Mouse (Mus musculus) cerebellum, adult 8-10 months (tissue): ENCODE data around the gene Lysmd1.
"Not testable (repeated sequence)": the region's sequence is repeated elsewhere in the genome, so short reads cannot be mapped to it uniquely, and the experiment has no call there.

ENCODE experiments used
- DNase-seq: peaks from one replicate; pipeline ENCODE4 v3.0.0; 2022

The Lysmd1 gene

GRCm38 (mm10) chr3:95133680-95134101 lies at the start of gene Lysmd1, which contains the start of gene Scnm1:
TSS of gene Lysmd1 (plus strand) at chr3:95134088.
TSS of gene Scnm1 (minus strand) at chr3:95134011.
- peak; percentile 87 for DNase-seq

DNA sequence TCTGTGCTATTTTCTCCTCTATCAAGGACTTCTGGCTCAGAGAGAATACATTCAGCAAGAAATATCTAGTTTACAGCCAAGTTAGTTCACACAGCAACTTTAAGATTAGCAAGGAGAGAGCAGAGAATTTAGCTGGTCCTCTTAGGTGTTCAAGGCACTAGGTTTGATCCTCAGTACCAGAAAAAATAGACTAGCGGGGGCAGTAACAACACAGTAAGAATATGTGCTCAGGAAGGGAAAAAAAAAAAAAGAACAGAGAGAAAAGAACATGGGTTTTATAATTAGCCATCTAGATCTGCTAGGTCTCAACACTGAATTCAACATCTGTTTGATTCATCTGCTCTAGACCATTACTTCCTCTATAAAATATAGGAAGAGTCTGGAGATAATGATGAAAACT lies 45.8 kb upstream of the Lysmd1 start:
- DNase-seq: no peak

- no peak for DNase-seq
Observed at GRCm38 (mm10) chr3:95100854-95101253, 33.0 kb upstream of the Lysmd1 start.

DNA sequence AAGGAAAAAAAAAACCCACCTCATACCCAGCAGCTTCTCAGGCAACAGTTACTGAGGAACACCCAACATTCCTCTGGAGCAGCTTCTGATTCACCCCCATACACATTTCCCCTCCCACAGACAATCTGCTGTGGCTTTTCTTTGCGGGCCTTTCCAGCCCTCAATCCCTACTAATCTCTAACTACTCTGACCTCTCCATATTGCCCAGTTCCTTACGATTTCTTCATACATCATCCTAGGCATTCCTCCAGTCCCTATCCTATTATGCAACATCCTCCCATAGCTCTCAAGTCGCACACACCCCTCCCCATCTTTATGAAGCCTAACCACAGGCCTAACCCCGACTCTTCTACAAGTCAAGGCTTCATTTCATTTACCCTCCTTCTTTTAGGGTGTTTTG lies 28.8 kb upstream of the Lysmd1 start:
- no peak for DNase-seq

GRCm38 (mm10) chr3:95105586-95106337 lies 28.1 kb upstream of the Lysmd1 start:
- DNase-seq: no peak

DNA sequence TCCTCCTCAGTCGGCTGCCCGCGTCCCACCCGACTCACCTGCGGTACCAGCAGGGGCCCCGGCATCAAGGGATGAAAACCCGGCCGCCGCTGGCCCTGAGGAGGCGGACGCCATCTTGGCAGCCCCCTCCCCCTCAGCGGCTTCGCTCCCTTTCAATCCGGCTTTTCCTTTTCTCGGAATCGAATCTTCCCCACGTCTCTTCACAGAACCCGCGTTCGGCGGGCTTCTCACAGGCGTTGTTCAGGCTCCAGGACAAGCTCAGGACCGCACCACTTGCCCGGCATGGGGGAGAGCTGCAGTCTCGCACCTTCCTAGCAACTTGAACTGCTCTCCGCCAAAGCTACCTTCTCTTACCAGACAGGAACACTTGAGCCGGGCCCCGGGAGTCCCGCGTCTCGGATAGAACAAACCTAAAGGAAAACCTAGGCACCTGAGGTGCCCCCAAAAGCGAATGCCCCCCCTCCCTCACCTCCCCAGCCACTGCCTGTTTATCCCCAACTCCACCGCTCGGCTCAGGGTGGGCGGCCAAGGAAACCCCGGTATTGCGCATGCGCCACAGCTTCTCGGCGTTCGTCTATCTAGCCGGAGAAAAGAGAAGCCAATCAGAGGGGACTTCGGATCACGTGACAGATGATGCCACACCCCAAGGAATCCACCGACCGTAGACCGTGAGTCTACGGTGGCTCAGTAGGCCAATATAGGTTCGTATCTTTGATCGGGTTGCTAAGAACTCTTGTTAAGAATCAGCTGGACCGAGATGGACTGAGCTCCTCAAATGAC lies 27.4 kb upstream of the Lysmd1 start, which contains the start of gene Pip5k1a:
Pip5k1a (minus strand) TSS at position 593 of the 780 bp plus-strand sequence.
- peak; percentile 94 for DNase-seq

DNA sequence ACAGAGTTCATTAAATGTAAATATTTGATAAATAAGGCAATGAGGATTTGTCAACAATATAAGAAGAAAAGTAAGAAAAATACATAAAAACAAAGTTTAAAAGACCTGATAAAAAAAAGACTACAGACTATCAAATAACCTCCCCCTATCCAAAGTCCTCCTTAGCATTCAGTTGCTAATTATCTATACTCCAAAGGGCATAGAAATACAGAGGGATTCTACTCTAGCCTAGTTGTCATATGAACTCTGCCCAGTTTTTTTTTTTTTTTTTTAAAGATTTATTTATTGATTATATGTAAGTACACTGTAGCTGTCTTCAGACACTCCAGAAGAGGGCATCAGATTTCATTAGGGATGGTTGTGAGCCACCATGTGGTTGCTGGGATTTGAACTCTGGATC lies 26.6 kb upstream of the Lysmd1 start:
- not testable (repeated sequence) for DNase-seq

DNA sequence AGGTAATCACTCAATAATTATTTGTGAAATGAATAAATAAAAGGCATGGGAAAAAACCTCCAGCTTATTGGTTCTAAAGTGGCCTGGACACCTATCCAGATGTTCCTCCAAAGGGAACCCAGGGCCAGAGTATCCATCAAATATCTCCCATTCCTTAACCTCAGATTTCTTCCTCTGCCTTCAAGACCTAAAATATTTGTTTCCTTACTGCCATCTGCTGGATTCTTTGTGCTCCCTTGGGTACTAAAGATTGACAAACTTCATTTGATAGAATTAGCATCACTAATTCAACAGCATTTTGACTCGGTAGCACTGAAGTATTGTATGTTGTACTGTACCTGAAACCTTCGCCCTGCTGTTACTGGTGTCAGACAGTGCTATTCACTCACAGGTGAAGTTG lies 26.0 kb upstream of the Lysmd1 start:
- no peak for DNase-seq

- DNase-seq: peak; percentile 82
Observed at GRCm38 (mm10) chr3:95110911-95111726, 22.8 kb upstream of the Lysmd1 start, which contains the start of gene Vps72. TSS of gene Vps72 (plus strand) at chr3:95111022.

GRCm38 (mm10) chr3:95112760-95113159 lies 21.1 kb upstream of the Lysmd1 start:
- no peak for DNase-seq

GRCm38 (mm10) chr3:95117751-95118150 lies 16.1 kb upstream of the Lysmd1 start:
- no peak for DNase-seq

DNA sequence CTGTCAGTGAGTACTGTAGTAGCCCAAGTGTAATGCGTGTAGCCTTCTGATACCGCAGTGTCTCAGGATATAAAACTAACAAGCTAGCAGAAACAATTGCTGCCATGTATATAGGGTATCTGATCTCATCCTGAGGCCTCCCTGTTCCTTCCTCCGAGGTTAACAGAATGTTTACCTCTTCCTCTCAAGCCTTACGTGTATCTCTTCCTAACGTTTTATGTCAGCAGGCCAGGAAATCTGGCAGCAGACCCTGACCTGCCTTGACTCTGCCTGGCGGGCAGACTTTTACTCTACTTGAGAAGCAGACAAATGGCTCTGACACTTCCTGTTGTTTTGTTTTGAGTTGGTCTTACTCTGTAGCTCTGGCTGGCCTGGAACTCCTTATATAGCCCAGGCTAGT lies 12.3 kb upstream of the Lysmd1 start:
- DNase-seq: no peak

DNA sequence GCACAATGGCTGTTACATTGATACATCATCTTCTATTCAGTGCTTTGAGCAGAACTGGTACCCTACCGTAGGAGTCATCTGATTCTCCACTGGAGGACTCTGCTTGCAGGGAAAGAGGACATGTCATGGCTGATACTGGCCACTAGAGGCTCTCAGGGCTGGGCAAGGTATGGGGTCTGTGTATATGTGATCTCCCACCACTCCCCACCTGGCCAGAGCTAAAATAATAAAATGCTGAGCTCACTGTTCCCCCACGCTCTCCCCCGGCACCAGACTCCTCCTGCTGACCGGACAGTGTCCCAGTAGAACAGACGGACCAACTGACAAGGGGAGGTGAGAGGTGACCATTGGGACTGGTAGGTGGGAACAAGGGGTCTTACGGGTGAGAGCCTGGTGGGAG lies 9.6 kb upstream of the Lysmd1 start, which contains the start of gene Tmod4:
Tmod4 (plus strand) TSS at position 231 of the 400 bp plus-strand sequence.
- DNase-seq: no peak

DNA sequence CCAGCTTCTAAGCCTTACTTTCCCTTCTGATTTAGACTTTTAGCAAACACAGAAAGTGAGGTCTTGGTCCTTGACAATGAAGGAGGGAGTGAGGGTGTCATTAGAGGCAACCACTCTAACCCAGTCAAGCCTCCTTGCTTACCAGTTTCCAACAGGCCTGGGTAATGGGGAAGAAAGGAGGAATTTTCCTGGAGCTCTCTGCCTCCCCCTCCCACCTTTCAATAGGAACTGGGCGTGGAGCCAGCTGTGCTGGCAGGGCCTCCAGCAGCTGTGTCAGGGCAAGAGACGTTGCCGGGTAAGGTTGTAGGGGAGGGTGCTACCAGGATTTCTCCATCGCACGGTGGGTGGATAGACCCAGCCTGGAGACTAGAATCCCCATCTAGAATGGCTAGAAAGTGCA lies 8.9 kb upstream of the Lysmd1 start:
- DNase-seq: no peak

DNA sequence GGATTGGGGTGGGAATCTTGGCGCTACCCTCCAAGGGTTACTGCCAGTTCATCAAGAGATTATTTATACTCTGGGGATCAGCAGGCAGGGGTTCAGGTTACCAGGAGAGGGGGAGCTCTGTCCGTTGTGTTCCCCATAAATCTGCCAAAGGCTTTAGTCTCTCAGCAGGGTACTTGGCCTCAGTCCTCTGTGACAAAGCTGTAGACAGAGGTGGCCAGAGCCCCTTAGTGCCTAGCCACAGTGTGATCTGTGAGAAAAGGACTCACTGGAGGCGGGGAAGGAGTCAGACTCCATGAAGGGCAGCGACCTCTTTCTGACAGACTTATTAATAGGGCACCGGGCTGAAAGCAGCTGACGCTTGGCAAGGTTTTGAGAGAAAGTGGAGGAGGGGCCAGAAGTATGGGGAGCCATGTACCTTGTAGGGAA lies 4.6 kb upstream of the Lysmd1 start:
- peak; percentile 48 for DNase-seq

DNA sequence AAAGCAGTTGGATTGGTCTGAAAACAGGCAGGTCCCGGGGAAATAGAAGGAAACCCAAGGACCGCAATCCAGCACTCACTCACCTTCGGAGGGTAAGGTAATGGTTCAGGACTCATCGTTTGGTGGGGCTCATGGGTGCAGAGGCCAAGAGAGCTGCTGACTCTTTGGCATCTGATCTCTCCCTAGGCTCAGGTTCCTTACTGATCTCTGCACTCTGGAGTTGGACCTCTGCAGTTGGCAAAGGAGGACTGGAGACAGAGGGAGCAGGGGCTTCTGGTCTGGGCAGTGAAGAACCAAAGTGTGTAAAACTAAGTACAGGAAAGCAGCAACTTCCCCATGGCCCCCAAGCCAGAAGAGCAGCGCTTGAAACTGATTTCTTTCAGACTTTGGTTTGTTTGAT lies 3.8 kb upstream of the Lysmd1 start:
- no peak for DNase-seq

- not testable (repeated sequence) for DNase-seq
Observed at GRCm38 (mm10) chr3:95132389-95132788, 1.5 kb upstream of the Lysmd1 start.

- no peak for DNase-seq
Observed at GRCm38 (mm10) chr3:95133176-95133575, 712 bp upstream of the Lysmd1 start.

- DNase-seq: not testable (repeated sequence)
Observed at GRCm38 (mm10) chr3:95134133-95134532, 245 bp downstream of the Lysmd1 start.

- peak; percentile 43 for DNase-seq
Observed at GRCm38 (mm10) chr3:95135023-95135422, 1.1 kb downstream of the Lysmd1 start.

DNA sequence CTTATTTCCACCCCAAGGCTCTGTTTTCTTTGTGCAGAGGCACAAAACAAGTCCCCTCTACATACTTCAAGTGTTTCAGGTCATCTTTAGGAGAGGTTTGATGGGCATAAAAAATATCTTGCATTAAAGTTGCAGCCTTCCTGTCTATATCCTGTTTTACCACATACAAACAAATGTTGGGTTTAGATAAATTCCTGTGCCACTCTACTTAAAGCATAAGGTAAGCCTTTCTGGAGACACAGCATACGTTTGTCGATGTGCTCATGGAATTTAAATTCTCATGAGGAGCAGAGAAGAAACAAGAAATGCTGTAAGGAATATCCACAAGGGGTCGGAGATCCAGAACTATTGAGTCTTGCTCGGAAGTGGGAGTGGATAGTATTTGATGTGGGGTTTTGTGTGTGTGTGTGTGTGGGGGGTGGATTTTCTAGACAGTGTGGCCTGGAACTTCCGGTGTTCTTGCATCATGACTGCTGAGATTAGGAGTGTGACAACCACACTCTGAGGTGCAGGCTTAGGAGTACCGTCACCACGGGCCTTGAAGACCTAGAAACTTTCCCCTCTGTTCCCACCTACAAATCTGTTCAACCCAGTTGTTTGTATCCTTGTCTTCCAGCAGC lies 1.7 kb downstream of the Lysmd1 start:
- DNase-seq: no peak

GRCm38 (mm10) chr3:95136336-95136735 lies 2.4 kb downstream of the Lysmd1 start:
- DNase-seq: no peak
